Mouse (Mus musculus): Measurements from ENCODE around the gene Usp42. TPM values are rescaled to one million over a fixed set of nuclear protein-coding genes. Genes with fewer than 3 reads are reported as not detected.

Usp42 gene
- polyA plus RNA-seq (2014; fragmentation: Illumina TruSeq; extraction: RNeasy Lipid Tissue Mini Kit (QIAGEN cat#74804); ENCODE audit: low read depth, low replicate concordance): 10.6 TPM

GRCm38 (mm10) chr5:143732180-143732891, at the start of gene Usp42:
Gene Usp42 (minus strand): TSS chr5:143732280.

Other genes starting within 250 kb of the Usp42 start
- gene Rac1, start 204.2 kb downstream of the Usp42 start, polyA plus RNA-seq (2014; fragmentation: Illumina TruSeq; extraction: RNeasy Lipid Tissue Mini Kit (QIAGEN cat#74804); ENCODE audit: low read depth, low replicate concordance): 290 TPM
- 30.0 TPM for gene Cyth3, start 109.8 kb downstream of the Usp42 start, polyA plus RNA-seq (2014; fragmentation: Illumina TruSeq; extraction: RNeasy Lipid Tissue Mini Kit (QIAGEN cat#74804); ENCODE audit: low read depth, low replicate concordance)
- 25.0 TPM for gene Eif2ak1, start 85.5 kb upstream of the Usp42 start, polyA plus RNA-seq (2014; fragmentation: Illumina TruSeq; extraction: RNeasy Lipid Tissue Mini Kit (QIAGEN cat#74804); ENCODE audit: low read depth, low replicate concordance)
- gene Ankrd61, start 165.4 kb upstream of the Usp42 start, polyA plus RNA-seq (2014; fragmentation: Illumina TruSeq; extraction: RNeasy Lipid Tissue Mini Kit (QIAGEN cat#74804); ENCODE audit: low read depth, low replicate concordance): 3.3 TPM
- 25.0 TPM for gene Aimp2, start 177.6 kb upstream of the Usp42 start, polyA plus RNA-seq (2014; fragmentation: Illumina TruSeq; extraction: RNeasy Lipid Tissue Mini Kit (QIAGEN cat#74804); ENCODE audit: low read depth, low replicate concordance)
- 6.5 TPM for gene Pms2, start 177.7 kb upstream of the Usp42 start, polyA plus RNA-seq (2014; fragmentation: Illumina TruSeq; extraction: RNeasy Lipid Tissue Mini Kit (QIAGEN cat#74804); ENCODE audit: low read depth, low replicate concordance)
- not detected for gene Gm42421, start 195.9 kb upstream of the Usp42 start, polyA plus RNA-seq (2014; fragmentation: Illumina TruSeq; extraction: RNeasy Lipid Tissue Mini Kit (QIAGEN cat#74804); ENCODE audit: low read depth, low replicate concordance)
- gene Rsph10b, start 200.8 kb upstream of the Usp42 start, polyA plus RNA-seq (2014; fragmentation: Illumina TruSeq; extraction: RNeasy Lipid Tissue Mini Kit (QIAGEN cat#74804); ENCODE audit: low read depth, low replicate concordance): 6.7 TPM

All from adipose tissue, adult 10 weeks (tissue).